Mouse (Mus musculus) layer of hippocampus, adult 2 months (tissue): ENCODE data around the gene Rpl5. TPM values are rescaled to one million over a fixed set of nuclear protein-coding genes. Genes with fewer than 3 reads are reported as not detected.
A peak's percentile ranks its signal among the peaks of the same experiment; 100 is the strongest.
"Not testable (repeated sequence)": the region's sequence is repeated elsewhere in the genome, so short reads cannot be mapped to it uniquely, and the experiment has no call there.

Experiments used
- DNase-seq, 2 experiments: peaks; one replicate each; pipeline ENCODE4 v3.0.0; 2022; ENCODE audit warnings: low spot score in 2 of 2
- H3K27ac ChIP-seq: fragments of 200-600 bp; 2 replicates; pipeline ENCODE4 v1.8.1; 2022
- H3K4me3 ChIP-seq: fragments of 200-600 bp; 2 replicates; pipeline ENCODE4 v1.8.1; 2022; ENCODE audit warnings: mild to moderate bottlenecking
- CTCF ChIP-seq: fragments of 200-600 bp; conservative IDR thresholded peaks from 2 replicates; pipeline ENCODE4 v1.8.1; 2022; ENCODE audit warnings: antibody characterized with exemption, mild to moderate bottlenecking, moderate library complexity
- total RNA-seq, 2 experiments: library from RNA; stranded (reverse); gene quantifications; 2 replicates each; pipeline ENCODE4 v1.2.3; 2021

The Rpl5 gene
- total RNA-seq, 2 experiments from 2014 or later, result 66.6 to 68.7 TPM

DNA sequence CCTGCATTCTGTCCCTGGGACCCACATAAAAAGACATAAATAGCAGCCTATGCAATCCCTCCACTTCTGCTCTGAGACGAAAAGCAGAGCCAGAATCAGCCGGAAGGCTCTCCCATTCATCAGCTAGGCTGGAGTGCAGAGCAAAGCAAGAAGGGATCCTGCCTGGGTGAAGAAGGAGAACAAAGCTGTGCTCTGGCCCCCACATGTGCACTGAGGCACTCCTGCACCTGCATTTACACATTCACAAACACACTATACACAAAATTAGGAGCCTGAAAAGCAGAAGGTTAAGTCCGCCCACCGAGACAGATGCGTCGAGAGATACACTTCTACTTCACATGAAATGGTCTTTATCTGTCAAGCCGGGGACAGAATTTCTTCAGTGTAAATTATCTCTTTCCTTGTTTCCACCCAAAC, 26.4 kb upstream of the Rpl5 start:
- no peak for TF ChIP-seq CTCF
- DNase-seq, result no peak
- Histone ChIP-seq H3K4me3 (no peak overlapping the region; the same call in 1 of the 2 replicates), H3K27ac (peak overlapping the region; percentile 58)

GRCm38 (mm10) chr5:107874561-107875260, 25.6 kb upstream of the Rpl5 start, which contains the start of gene Evi5:
Gene Evi5, minus strand, starts transcription at chr5:107875107.
- DNase-seq, result peak in 1 of 2 experiments; percentile 9
- no peak for TF ChIP-seq CTCF
- Histone ChIP-seq H3K27ac (peak within 1 kb of the TSS; percentile 58), H3K4me3 (no peak within 1 kb of the TSS; the same call in 1 of the 2 replicates)

DNA sequence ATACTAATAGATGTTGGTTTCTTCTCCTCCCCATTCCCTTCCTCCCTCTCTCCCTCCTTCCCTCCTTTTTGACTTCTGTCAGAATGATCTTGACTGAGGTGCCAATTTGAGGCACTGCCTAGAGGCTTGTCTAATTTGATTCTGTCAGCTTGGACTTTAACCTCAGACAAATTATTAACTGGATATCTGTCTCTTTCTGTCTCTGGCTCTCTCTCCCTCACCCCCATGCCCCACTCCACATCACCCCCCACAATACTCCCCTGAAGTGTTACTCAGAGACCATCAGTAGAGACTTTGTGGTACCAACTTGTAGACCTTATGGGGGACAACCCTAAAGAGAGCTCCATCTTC, 25.1 kb upstream of the Rpl5 start:
- TF ChIP-seq CTCF, result no peak
- DNase-seq, result no peak
- no peak overlapping the region for H3K4me3 ChIP-seq

DNA sequence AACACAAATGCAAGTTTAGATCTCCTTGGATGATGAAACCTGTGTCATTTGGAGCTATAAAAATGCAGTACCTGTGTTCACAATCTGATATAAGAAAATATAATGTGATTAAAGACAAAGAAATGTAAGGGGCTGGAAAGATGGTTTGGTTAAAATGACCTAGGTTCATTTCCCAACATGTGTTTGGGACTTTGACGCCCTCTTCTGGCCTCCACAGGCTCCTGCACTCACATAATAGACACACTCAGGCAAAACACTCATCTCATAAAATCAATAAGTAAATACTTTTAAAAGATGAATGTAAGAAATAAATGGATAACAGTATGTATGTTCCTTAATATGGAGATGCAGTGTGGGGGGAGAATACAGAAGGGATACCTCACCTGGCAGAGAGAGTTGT, 23.2 kb upstream of the Rpl5 start:
- no peak for DNase-seq
- Histone ChIP-seq H3K4me3 (no peak overlapping the region), H3K27ac (no peak overlapping the region)
- TF ChIP-seq CTCF, result 0 out of 2 replicates have a peak, but pooled peaks have one; percentile 17

More for the DNA sequence above, 25.1 kb upstream of the Rpl5 start:
- no peak overlapping the region for H3K27ac ChIP-seq

DNA sequence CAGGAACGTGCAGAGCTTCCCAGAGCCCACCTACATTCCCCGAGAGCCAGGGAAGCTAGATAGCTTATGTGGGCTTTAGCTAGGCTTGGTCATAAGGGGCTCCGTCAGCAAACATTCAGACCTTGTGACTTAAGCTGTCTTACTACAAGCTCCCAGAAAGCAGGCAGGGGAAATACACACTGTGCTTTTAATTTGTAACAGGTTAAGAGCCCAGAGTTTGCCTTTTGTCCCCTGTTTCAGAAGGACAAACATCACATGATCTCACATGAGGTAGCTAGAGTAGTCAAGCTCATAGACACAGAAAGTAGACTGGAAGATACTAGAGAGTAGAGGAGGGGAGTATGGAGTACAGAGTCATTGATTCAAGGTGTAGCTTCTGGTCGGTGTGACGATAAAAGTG, 19.6 kb upstream of the Rpl5 start:
- no peak for TF ChIP-seq CTCF
- no peak overlapping the region for H3K4me3 ChIP-seq
- no peak overlapping the region for H3K27ac ChIP-seq
- DNase-seq, result no peak

- no peak overlapping the region for H3K27ac ChIP-seq
- H3K4me3 ChIP-seq, result no peak overlapping the region
- DNase-seq, result no peak
- no peak for TF ChIP-seq CTCF
Measured at GRCm38 (mm10) chr5:107889994-107890888, 10.1 kb upstream of the Rpl5 start.

- DNase-seq, result peak in 1 of 2 experiments; percentile 16
- H3K4me3 ChIP-seq, H3K27ac ChIP-seq: not testable (repeated sequence)
- peak; percentile 76 for TF ChIP-seq CTCF
Measured at GRCm38 (mm10) chr5:107891515-107891914, 8.8 kb upstream of the Rpl5 start.

DNA sequence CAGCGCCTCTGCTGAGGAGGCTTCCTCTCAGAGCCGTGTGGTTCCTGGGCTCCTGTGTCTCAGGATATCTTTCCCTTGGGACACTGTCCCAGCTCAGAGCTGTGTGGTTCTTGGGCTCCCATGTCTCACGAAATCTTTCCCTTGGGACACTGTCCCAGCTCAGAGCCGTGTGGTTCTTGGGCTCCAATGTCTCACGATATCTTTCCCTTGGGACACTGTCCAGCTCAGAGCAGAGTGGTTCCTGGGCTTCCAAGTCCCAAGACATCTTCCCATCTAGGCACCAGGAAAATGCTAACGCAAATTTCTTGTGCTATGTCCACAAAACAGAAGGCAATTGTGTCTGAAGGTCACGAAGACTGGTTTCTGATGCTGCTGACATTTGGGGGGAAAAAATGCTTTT, 5.6 kb upstream of the Rpl5 start:
- H3K27ac ChIP-seq, result no peak overlapping the region
- no peak for TF ChIP-seq CTCF
- DNase-seq, result no peak
- H3K4me3 ChIP-seq, result no peak overlapping the region

DNA sequence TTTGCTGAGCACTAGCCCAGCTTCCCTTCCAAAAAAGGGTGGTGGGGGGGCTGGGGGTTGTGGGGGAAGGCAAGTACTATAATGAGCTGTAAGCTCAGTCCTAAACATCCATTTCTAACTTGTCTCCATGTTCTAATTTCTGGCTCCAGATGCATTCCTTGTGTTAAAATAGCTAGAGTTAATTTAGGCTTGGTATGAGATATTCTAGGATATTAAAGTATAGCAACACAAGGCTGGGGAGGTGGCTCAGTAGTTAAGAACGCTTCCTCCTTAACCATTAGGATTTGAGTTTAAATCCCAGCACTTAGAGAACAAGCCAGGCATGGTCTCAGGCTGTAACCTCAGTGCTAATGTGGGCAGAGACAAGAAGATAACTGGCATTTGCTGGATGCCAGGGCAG, 4.0 kb upstream of the Rpl5 start:
- no peak for TF ChIP-seq CTCF
- Histone ChIP-seq H3K4me3 (no peak overlapping the region), H3K27ac (no peak overlapping the region)
- DNase-seq, result no peak

DNA sequence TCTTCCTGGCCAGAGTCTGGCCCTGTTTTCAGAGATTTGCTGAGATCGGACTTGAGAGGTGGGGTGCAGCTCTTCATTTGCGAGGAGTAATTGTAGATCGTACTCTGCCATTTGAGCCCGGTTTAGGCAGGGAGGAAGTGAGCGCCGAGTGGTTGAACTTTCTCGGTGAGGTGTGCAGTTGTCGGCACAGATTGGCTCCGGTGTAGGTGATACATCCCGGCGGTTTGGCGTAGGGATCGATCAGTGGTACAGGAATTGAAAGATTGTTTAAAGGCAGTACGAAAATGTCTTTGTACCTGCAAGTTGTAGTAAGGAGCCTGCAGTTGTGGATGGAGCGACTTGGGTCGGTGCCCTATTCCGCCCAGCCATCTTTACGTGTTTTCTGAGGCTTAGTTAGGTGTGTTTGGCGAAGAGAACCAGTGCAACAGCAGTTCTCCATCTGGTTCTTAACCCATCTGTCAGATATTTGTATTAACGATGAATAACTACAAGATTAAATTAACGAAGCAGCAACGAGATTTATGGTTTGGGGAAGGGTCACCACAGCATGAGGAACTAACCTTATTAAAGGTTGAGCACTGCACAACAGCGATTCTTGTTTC, 813 bp downstream of the Rpl5 start:
- H3K27ac ChIP-seq, result peak overlapping the region; percentile 97
- TF ChIP-seq CTCF, result no peak

GRCm38 (mm10) chr5:107904325-107904724, 4.0 kb downstream of the Rpl5 start:
- H3K27ac ChIP-seq, result no peak overlapping the region
- no peak overlapping the region for H3K4me3 ChIP-seq
- no peak for DNase-seq
- no peak for TF ChIP-seq CTCF

More for the DNA sequence above, 813 bp downstream of the Rpl5 start:
- peak overlapping the region; percentile 97 for H3K4me3 ChIP-seq
- DNase-seq, result no peak

- no peak overlapping the region for H3K4me3 ChIP-seq
- H3K27ac ChIP-seq, result no peak overlapping the region
- no peak for DNase-seq
- no peak for TF ChIP-seq CTCF
Measured at GRCm38 (mm10) chr5:107908514-107909110, 8.3 kb downstream of the Rpl5 start.

GRCm38 (mm10) chr5:107909668-107910067, 9.4 kb downstream of the Rpl5 start:
- TF ChIP-seq CTCF, result no peak
- DNase-seq, result no peak
- Histone ChIP-seq H3K4me3 (no peak overlapping the region), H3K27ac (no peak overlapping the region)
